Mouse (Mus musculus) brain, embryonic 14.5 days (tissue): ENCODE results near the gene Map3k14. TPM values are rescaled to one million over a fixed set of nuclear protein-coding genes. Genes with fewer than 3 reads are reported as not detected.
A peak's percentile ranks its signal among the peaks of the same experiment; 100 is the strongest.

Experiments
- DNase-seq: peaks from one replicate; pipeline ENCODE4 v3.0.0-alpha.2; 2011; ENCODE audit warnings: low read depth
- CTCF ChIP-seq: fragments of 200-500 bp; IDR thresholded peaks from 2 replicates; pipeline ENCODE4 v1.5.1; 2012; ENCODE audit warnings: inconsistent platforms, mild to moderate bottlenecking, moderate library complexity, borderline replicate concordance; ENCODE audit not compliant: insufficient read depth, insufficient read length; ENCODE audit errors: extremely low read depth
- POLR2A ChIP-seq: fragments of 200-500 bp; IDR thresholded peaks from 2 replicates; pipeline ENCODE4 v1.6.1; 2012; ENCODE audit warnings: mild to moderate bottlenecking, inconsistent platforms, borderline replicate concordance; ENCODE audit not compliant: poor library complexity, insufficient read depth, insufficient read length, severe bottlenecking; ENCODE audit errors: extremely low read depth
- polyA plus RNA-seq: library from polyadenylated mRNA; depleted of rRNA; stranded (reverse); fragments of >200 nt; gene quantifications from 2 replicates; pipeline ENCODE4 v1.2.3, GENCODE M21; 2012

Map3k14 gene
- polyA plus RNA-seq, 1 experiment: 6.3 TPM

- DNase-seq: no peak
- TF ChIP-seq CTCF (no peak), POLR2A (no peak)
Measured at GRCm38 (mm10) chr11:103215355-103215754, 51.9 kb downstream of the Map3k14 start.

- no peak for DNase-seq
Measured at GRCm38 (mm10) chr11:103213712-103214111, 53.6 kb downstream of the Map3k14 start.

GRCm38 (mm10) chr11:103210291-103210690 lies 57.0 kb downstream of the Map3k14 start:
- no peak for TF ChIP-seq CTCF
- no peak for TF ChIP-seq POLR2A
- DNase-seq: no peak

More at GRCm38 (mm10) chr11:103213712-103214111, 53.6 kb downstream of the Map3k14 start:
- TF ChIP-seq CTCF (peak; percentile 19; the same call in 1 of the 2 replicates), POLR2A (no peak)

GRCm38 (mm10) chr11:103208458-103208857 lies 58.8 kb downstream of the Map3k14 start, which contains the start of gene 1700023F06Rik:
Gene 1700023F06Rik, minus strand, starts transcription at chr11:103208558.
- TF ChIP-seq CTCF: no peak
- no peak for TF ChIP-seq POLR2A
- DNase-seq: no peak

- TF ChIP-seq CTCF (no peak), POLR2A (no peak)
Measured at GRCm38 (mm10) chr11:103206203-103206602, 61.1 kb downstream of the Map3k14 start.

GRCm38 (mm10) chr11:103202376-103202775 lies 64.9 kb downstream of the Map3k14 start:
- no peak for TF ChIP-seq POLR2A
- no peak for TF ChIP-seq CTCF
- DNase-seq: no peak

More at GRCm38 (mm10) chr11:103206203-103206602, 61.1 kb downstream of the Map3k14 start:
- no peak for DNase-seq

- DNase-seq: peak; percentile 94
- no peak for TF ChIP-seq POLR2A
- TF ChIP-seq CTCF: no peak
Measured at GRCm38 (mm10) chr11:103201664-103202063, 65.6 kb downstream of the Map3k14 start.

- TF ChIP-seq POLR2A: no peak
- no peak for TF ChIP-seq CTCF
Measured at GRCm38 (mm10) chr11:103198911-103199803, 68.1 kb downstream of the Map3k14 start.

GRCm38 (mm10) chr11:103198339-103198738 lies 68.9 kb downstream of the Map3k14 start:
- no peak for DNase-seq
- TF ChIP-seq CTCF (no peak), POLR2A (no peak)

More at GRCm38 (mm10) chr11:103198911-103199803, 68.1 kb downstream of the Map3k14 start:
- DNase-seq: peak; percentile 86

GRCm38 (mm10) chr11:103197340-103197739 lies 69.9 kb downstream of the Map3k14 start:
- TF ChIP-seq CTCF (no peak), POLR2A (no peak)
- no peak for DNase-seq

GRCm38 (mm10) chr11:103195656-103196055 lies 71.6 kb downstream of the Map3k14 start:
- no peak for TF ChIP-seq POLR2A
- no peak for TF ChIP-seq CTCF
- DNase-seq: no peak
